Mouse (Mus musculus): ENCODE data around the gene Ribc1. TPM values are rescaled to one million over a fixed set of nuclear protein-coding genes. Genes with fewer than 3 reads are reported as not detected.

The Ribc1 gene
- 5.0 and 6.8 TPM in 2 replicates for total RNA-seq (2012; rRNA removed)

DNA sequence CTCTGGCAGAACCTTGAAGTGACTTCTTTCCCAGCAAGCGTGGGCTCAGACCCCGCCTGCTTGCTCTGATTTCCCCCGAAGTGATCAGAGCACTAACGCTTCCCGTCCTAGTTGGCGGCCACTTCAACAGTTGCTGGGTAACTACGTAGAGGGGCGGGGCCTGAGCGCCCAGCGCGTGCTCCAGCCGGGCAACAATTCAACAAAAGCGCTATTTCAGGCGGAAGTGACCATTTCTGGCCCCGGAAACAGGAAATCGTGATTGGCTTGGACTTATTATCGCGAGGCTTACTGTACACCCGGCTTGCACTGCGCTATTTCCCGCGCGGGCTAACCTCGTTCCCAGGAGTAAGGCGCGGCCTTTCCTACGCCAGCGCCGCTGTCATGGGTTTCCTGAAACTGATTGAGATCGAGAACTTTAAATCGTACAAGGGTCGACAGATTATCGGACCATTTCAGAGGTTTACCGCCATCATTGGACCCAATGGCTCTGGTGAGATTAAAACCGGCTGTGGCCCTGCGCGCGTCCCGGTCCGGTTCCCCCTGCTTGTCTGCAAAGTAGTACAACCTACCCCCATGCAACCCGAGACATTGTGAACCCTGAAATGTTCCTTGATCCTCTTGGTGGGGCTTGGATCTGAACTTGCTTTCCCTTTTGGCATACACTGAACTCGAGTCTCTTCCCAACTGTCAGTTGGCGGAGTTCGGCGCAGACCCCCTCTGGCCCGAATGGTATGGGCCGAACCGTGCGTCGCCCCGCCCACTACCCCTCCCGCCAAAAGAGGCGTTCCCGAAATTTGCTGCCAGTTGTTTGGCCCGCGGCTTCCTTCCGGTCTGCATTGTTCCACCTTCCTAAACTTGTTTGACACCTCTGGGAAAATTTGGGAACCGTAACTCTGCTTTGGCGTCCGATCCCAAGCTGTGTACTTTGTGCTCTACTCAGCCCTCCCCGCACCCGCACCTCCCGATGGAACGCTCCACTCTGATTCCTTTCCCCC lies at the start of gene Ribc1, which contains the start of gene Smc1a:
TSS of gene Ribc1 (minus strand) at position 145 of the 995 bp plus-strand sequence.
TSS of gene Smc1a (plus strand) at position 278 of the 995 bp plus-strand sequence.
- peak within 1 kb of the TSS; percentile 84 for H3K27ac ChIP-seq (ENCODE audit: insufficient read depth, low read depth, low read length, poor library complexity, severe bottlenecking)
- peak within 1 kb of the TSS; percentile 92 to 96 for H3K4me3 ChIP-seq (ENCODE audit: insufficient read depth in 1 of 2, low read depth in 1 of 2, low read length in 2 of 2, poor library complexity in 1 of 2, severe bottlenecking in 1 of 2)
- H3K36me3 ChIP-seq (ENCODE audit: control insufficient read depth, insufficient read depth, low read length, poor library complexity, severe bottlenecking) = no peaks in the 10 kb centered on the region; the same call in 1 of the 2 replicates
- TF ChIP-seq CHD2 (IDR thresholded peaks at IDR 0.05; ENCODE audit: low read depth, low read length) = peak; percentile 77
- no peak for TF ChIP-seq MAFK (IDR thresholded peaks at IDR 0.05; ENCODE audit: insufficient read depth, low read depth, low read length)
- in situ Hi-C loops (cut with MboI; ENCODE audit: low sequenced_read_pairs in 2 of 2, unreplicated experiment in 2 of 2) = no loop called here
- H3K9ac ChIP-seq (ENCODE audit: insufficient read depth, low read depth, low read length, poor library complexity, severe bottlenecking) = peak within 1 kb of the TSS; percentile 98
- no peaks in the 10 kb centered on the region for H3K9me3 ChIP-seq (ENCODE audit: control insufficient read depth, insufficient read depth, low read depth, low read length)
- peak; percentile 72 for DNase-seq (ENCODE audit: low read depth, low spot score)
- no peaks in the 10 kb centered on the region for H3K4me1 ChIP-seq (ENCODE audit: control insufficient read depth in 2 of 2, insufficient read depth in 2 of 2, low read length in 2 of 2, poor library complexity in 1 of 2)

DNA sequence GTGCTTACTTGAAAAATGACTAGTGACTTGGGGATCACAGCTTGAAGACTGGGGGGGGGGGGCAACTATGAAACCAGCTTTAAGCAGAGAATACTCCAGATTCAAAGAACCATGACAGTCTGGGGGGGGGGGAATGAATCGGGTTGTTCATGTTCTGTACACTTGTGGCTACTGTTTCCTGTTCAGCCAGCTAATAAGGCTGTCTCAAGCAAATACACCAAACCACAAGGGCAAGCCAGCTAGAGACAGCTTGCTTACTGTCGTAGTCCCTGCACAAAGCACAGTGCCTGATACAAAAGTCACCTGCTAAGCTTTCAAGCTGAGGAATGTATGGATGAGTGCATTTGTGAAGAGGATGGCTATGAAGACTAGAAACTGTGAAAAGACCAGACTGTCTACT lies 49.6 kb upstream of the Ribc1 start:
- H3K4me3 ChIP-seq (ENCODE audit: insufficient read depth in 1 of 2, low read depth in 1 of 2, low read length in 2 of 2, poor library complexity in 1 of 2, severe bottlenecking in 1 of 2) = no peak overlapping the region
- DNase-seq (ENCODE audit: low read depth, low spot score) = no peak
- in situ Hi-C loops (cut with MboI; ENCODE audit: low sequenced_read_pairs in 2 of 2, unreplicated experiment in 2 of 2) = no loop called here
- H3K9me3 ChIP-seq (ENCODE audit: control insufficient read depth, insufficient read depth, low read depth, low read length) = no peaks in the 10 kb centered on the region
- H3K27ac ChIP-seq (ENCODE audit: insufficient read depth, low read depth, low read length, poor library complexity, severe bottlenecking) = no peak overlapping the region
- H3K9ac ChIP-seq (ENCODE audit: insufficient read depth, low read depth, low read length, poor library complexity, severe bottlenecking) = no peak overlapping the region
- H3K4me1 ChIP-seq (ENCODE audit: control insufficient read depth in 2 of 2, insufficient read depth in 2 of 2, low read length in 2 of 2, poor library complexity in 1 of 2) = no peaks in the 10 kb centered on the region
- no peak for TF ChIP-seq HCFC1 (IDR thresholded peaks at IDR 0.05; ENCODE audit: borderline replicate concordance, insufficient read depth, low read length)
- TF ChIP-seq ZC3H11A (IDR thresholded peaks at IDR 0.05; ENCODE audit: borderline replicate concordance, low read depth, low read length) = no peak
- no peak for TF ChIP-seq CHD2 (IDR thresholded peaks at IDR 0.05; ENCODE audit: low read depth, low read length)
- no peak for TF ChIP-seq MAFK (IDR thresholded peaks at IDR 0.05; ENCODE audit: insufficient read depth, low read depth, low read length)
- peaks cover 5% of the 10 kb centered on the region for H3K36me3 ChIP-seq (ENCODE audit: control insufficient read depth, insufficient read depth, low read length, poor library complexity, severe bottlenecking)

DNA sequence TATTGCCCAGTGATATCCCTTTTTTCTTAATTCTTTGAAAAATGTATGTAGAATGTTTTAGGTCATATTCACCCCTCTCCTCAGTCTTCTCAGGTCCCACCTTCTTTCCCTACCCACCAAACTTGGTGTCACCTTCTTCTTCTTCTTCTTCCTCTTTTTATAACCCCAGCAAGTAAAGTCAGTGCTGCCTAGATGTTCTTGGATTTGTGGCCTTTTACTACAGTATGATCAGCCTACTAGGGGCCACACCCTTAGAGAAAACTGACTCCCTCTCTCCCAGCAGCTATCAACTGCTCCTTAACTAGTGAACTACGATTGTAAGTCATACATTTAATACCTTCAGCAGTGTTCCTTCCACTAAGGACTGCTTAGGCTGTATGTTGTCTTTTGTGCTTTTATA lies 38.0 kb upstream of the Ribc1 start:
- H3K9me3 ChIP-seq (ENCODE audit: control insufficient read depth, insufficient read depth, low read depth, low read length) = no peaks in the 10 kb centered on the region
- peaks cover 4% of the 10 kb centered on the region for H3K36me3 ChIP-seq (ENCODE audit: control insufficient read depth, insufficient read depth, low read length, poor library complexity, severe bottlenecking)
- TF ChIP-seq CHD2 (IDR thresholded peaks at IDR 0.05; ENCODE audit: low read depth, low read length) = no peak
- TF ChIP-seq MAFK (IDR thresholded peaks at IDR 0.05; ENCODE audit: insufficient read depth, low read depth, low read length) = no peak
- no peak for TF ChIP-seq HCFC1 (IDR thresholded peaks at IDR 0.05; ENCODE audit: borderline replicate concordance, insufficient read depth, low read length)
- TF ChIP-seq ZNF384 (IDR thresholded peaks at IDR 0.05; ENCODE audit: low read depth, low read length) = no peak
- no peak for TF ChIP-seq ZC3H11A (IDR thresholded peaks at IDR 0.05; ENCODE audit: borderline replicate concordance, low read depth, low read length)
- H3K4me3 ChIP-seq (ENCODE audit: insufficient read depth in 1 of 2, low read depth in 1 of 2, low read length in 2 of 2, poor library complexity in 1 of 2, severe bottlenecking in 1 of 2) = no peak overlapping the region
- no peak for DNase-seq (ENCODE audit: low read depth, low spot score)
- no peak overlapping the region for H3K27ac ChIP-seq (ENCODE audit: insufficient read depth, low read depth, low read length, poor library complexity, severe bottlenecking)
- no peaks in the 10 kb centered on the region for H3K4me1 ChIP-seq (ENCODE audit: control insufficient read depth in 2 of 2, insufficient read depth in 2 of 2, low read length in 2 of 2, poor library complexity in 1 of 2)
- in situ Hi-C loops (cut with MboI; ENCODE audit: low sequenced_read_pairs in 2 of 2, unreplicated experiment in 2 of 2) = no loop called here
- no peak overlapping the region for H3K9ac ChIP-seq (ENCODE audit: insufficient read depth, low read depth, low read length, poor library complexity, severe bottlenecking)

DNA sequence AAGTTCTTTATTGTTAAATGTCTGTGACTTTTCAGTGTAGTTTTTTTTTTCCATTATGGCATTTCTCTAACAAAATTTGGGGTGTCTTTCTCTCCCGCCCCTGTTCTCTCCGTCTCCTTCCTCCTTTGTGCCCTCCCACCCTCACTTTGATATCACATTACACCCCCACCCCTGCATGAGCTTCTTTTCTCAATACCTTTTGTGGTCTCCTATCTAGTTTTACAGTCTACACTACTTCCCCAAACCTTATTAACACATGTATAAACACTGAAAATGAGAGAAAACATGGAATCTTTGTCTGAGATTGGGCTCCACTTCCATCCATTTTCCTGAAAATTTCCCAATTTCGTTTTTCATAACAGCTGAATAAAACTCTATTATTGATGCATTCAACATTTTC lies 36.5 kb upstream of the Ribc1 start:
- H3K36me3 ChIP-seq (ENCODE audit: control insufficient read depth, insufficient read depth, low read length, poor library complexity, severe bottlenecking) = peaks cover 6% of the 10 kb centered on the region
- TF ChIP-seq CHD2 (IDR thresholded peaks at IDR 0.05; ENCODE audit: low read depth, low read length) (no peak), HCFC1 (IDR thresholded peaks at IDR 0.05; ENCODE audit: borderline replicate concordance, insufficient read depth, low read length) (no peak), MAFK (IDR thresholded peaks at IDR 0.05; ENCODE audit: insufficient read depth, low read depth, low read length) (no peak), ZC3H11A (IDR thresholded peaks at IDR 0.05; ENCODE audit: borderline replicate concordance, low read depth, low read length) (no peak), ZNF384 (IDR thresholded peaks at IDR 0.05; ENCODE audit: low read depth, low read length) (no peak)
- no peak overlapping the region for H3K27ac ChIP-seq (ENCODE audit: insufficient read depth, low read depth, low read length, poor library complexity, severe bottlenecking)
- no peak overlapping the region for H3K9ac ChIP-seq (ENCODE audit: insufficient read depth, low read depth, low read length, poor library complexity, severe bottlenecking)
- DNase-seq (ENCODE audit: low read depth, low spot score) = no peak
- H3K4me3 ChIP-seq (ENCODE audit: insufficient read depth in 1 of 2, low read depth in 1 of 2, low read length in 2 of 2, poor library complexity in 1 of 2, severe bottlenecking in 1 of 2) = no peak overlapping the region
- H3K4me1 ChIP-seq (ENCODE audit: control insufficient read depth in 2 of 2, insufficient read depth in 2 of 2, low read length in 2 of 2, poor library complexity in 1 of 2) = no peaks in the 10 kb centered on the region
- H3K9me3 ChIP-seq (ENCODE audit: control insufficient read depth, insufficient read depth, low read depth, low read length) = no peaks in the 10 kb centered on the region
- in situ Hi-C loops (cut with MboI; ENCODE audit: low sequenced_read_pairs in 2 of 2, unreplicated experiment in 2 of 2) = no loop called here

Data from ES-E14 (cell line).